Mouse (Mus musculus) intestine, embryonic 14.5 days (tissue): ENCODE results near the gene Nav3. TPM values are rescaled to one million over a fixed set of nuclear protein-coding genes. Genes with fewer than 3 reads are reported as not detected.

ENCODE experiments used
- ATAC-seq: fragments of 200-750 bp; cut with Nextera tagmentation; replicated peaks from 2 replicates; pipeline ENCODE4 v1.8.0; 2017; ENCODE audit warnings: low read depth, moderate number of reproducible peaks, moderate TSS enrichment, moderate library complexity; ENCODE audit not compliant: low FRiP score, low TSS enrichment
- DNase-seq: peaks from one replicate; pipeline ENCODE4 v3.0.0-alpha.2; 2018; ENCODE audit warnings: low spot score
- H3K27ac ChIP-seq: fragments of 300-500 bp; sonication (generic); 2 replicates; pipeline ENCODE4 v1.5.1; 2014; ENCODE audit warnings: low read depth, mild to moderate bottlenecking, control low read depth
- H3K27me3 ChIP-seq: fragments of 300-500 bp; sonication (generic); replicated peaks from 2 replicates; pipeline ENCODE4 v1.6.1; 2014; ENCODE audit warnings: low read length, control low read depth; ENCODE audit not compliant: control insufficient read depth, insufficient read depth
- H3K36me3 ChIP-seq: fragments of 300-500 bp; sonication (generic); 2 replicates; pipeline ENCODE4 v1.6.1; 2014; ENCODE audit warnings: low read length, control low read depth; ENCODE audit not compliant: control insufficient read depth, insufficient read depth
- H3K4me1 ChIP-seq: fragments of 300-500 bp; sonication (generic); replicated peaks from 2 replicates; pipeline ENCODE4 v1.6.1; 2014; ENCODE audit warnings: low read length, control low read depth, mixed read lengths; ENCODE audit not compliant: control insufficient read depth, insufficient read depth
- H3K4me2 ChIP-seq: fragments of 300-500 bp; sonication (generic); 2 replicates; pipeline ENCODE4 v1.6.1; 2014; ENCODE audit warnings: low read length
- H3K4me3 ChIP-seq: fragments of 300-500 bp; sonication (generic); 2 replicates; pipeline ENCODE4 v1.5.1; 2014; ENCODE audit warnings: low read depth, low read length, control low read depth, mixed read lengths
- H3K9ac ChIP-seq: fragments of 300-500 bp; sonication (generic); 2 replicates; pipeline ENCODE4 v1.6.1; 2014; ENCODE audit warnings: mild to moderate bottlenecking, low read length
- H3K9me3 ChIP-seq: fragments of 300-500 bp; sonication (generic); 2 replicates; pipeline ENCODE4 v1.6.1; 2016; ENCODE audit warnings: low read length, control low read depth; ENCODE audit not compliant: control insufficient read depth
- WGBS: fragments of 180-500 bp; shearing (Covaris S2); extraction: QIAGEN DNeasy Blood & Tissue Kit; methylation state at CpG from one replicate; pipeline ENCODE4 v1.1.7; 2014; 5-methylcytosine and 5-hydroxymethylcytosine counted together
- polyA plus RNA-seq: library from polyadenylated mRNA; unstranded; fragments of >200 nt; fragmentation: Nextera tagmentation; extraction: Ambion mirVana; gene quantifications from 2 replicates; pipeline ENCODE4 v1.2.1, GENCODE M21; 2014

The Nav3 gene
- polyA plus RNA-seq, 1 experiment from 2014 or later = 2.5 TPM

DNA sequence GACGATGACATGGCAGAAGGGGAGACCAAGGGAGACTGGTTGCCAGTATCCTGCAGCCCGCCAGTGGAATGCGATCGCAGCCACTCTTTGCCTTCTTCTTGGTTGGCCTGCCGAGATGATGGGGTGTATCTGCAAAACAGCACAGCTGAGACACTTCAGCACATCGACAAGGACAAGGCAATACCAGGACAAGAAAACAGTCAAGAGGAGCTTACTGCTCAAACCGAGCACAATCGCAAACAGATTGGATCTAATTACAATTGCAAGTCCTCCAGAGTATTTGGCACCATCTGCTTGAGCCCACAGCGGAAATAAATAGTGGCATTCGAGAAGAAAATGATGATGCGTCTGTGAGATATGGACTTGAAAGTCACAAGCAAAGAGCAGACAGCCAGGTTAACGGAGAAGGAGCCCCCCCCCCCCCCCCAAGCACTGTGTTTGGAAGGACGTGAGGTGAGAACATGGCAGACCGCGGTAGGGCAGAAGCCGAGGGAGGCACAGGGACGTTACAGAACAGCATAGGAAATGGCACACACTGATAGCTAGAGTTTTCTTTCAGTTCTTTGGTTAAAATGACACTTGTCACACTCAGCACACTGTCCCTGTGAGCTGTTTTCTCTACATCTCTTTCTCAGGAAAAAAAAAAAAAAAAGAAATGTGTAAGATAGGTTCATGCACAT is 696.9 kb downstream of the Nav3 start:
- ATAC-seq (no peak), DNase-seq (no peak)
- Histone ChIP-seq H3K27me3 (no peaks in the 10 kb centered on the region), H3K36me3 (no peaks in the 10 kb centered on the region), H3K27ac (no peak overlapping the region), H3K4me2 (no peak overlapping the region), H3K4me1 (no peaks in the 10 kb centered on the region), H3K9ac (no peak overlapping the region), H3K4me3 (no peak overlapping the region), H3K9me3 (no peaks in the 10 kb centered on the region)
- 74% methylated on average over 17 of the region's 17 CpGs for WGBS

DNA sequence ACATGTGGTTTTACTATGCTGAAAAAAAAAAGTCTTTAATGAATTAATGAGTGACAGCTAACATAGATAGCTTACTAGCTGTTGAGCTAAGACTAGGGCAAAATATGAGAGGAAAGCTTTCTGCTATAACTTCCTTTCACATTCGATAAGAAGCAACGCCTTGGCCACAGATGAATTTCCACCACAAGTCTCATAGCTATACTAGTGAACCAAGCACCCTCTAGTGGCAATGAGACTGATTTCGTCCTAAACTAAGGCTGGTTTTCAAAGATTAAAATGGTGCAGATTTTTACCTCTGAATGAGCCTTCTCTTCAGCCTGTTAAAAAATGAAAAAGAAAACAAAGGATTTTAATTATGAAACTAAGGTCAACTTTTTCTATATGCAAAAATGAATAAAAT is 709.1 kb downstream of the Nav3 start:
- H3K27me3 ChIP-seq = no peaks in the 10 kb centered on the region
- no peak overlapping the region for H3K27ac ChIP-seq
- no peak overlapping the region for H3K4me2 ChIP-seq
- H3K9me3 ChIP-seq = 0 out of 2 replicates have a peak, but pooled peaks cover 4% of the 10 kb centered on the region
- 45% methylated on average over 3 of the region's 3 CpGs for WGBS
- ATAC-seq = no peak
- no peak overlapping the region for H3K9ac ChIP-seq
- no peaks in the 10 kb centered on the region for H3K36me3 ChIP-seq
- no peak for DNase-seq
- H3K4me1 ChIP-seq = no peaks in the 10 kb centered on the region
- no peak overlapping the region for H3K4me3 ChIP-seq

DNA sequence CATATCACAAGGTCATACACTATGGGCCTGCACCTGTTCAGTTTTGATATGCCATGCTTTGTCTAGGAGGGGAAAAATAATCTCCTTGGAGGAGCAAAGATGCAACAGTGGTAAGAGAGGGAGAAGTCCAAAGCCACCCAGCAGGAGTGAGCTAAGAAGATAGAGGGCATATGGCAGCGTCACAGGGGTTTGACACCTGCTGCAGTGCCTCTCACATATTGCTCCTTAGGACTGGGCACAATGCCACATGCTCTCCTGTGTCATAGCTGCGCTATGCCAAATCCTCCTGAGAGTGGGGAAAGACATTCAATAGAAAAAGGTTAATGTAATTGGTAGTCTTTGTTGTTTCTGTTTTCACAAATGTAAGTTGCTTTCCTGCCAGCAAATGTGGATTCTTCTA is 714.3 kb downstream of the Nav3 start:
- ATAC-seq = no peak
- 82% methylated on average over 2 of the region's 2 CpGs for WGBS
- no peaks in the 10 kb centered on the region for H3K27me3 ChIP-seq
- no peak overlapping the region for H3K27ac ChIP-seq
- no peak overlapping the region for H3K4me3 ChIP-seq
- no peaks in the 10 kb centered on the region for H3K4me1 ChIP-seq
- H3K36me3 ChIP-seq = no peaks in the 10 kb centered on the region
- no peak for DNase-seq
- no peak overlapping the region for H3K9ac ChIP-seq
- no peak overlapping the region for H3K4me2 ChIP-seq
- H3K9me3 ChIP-seq = 0 out of 2 replicates have a peak, but pooled peaks cover 4% of the 10 kb centered on the region

DNA sequence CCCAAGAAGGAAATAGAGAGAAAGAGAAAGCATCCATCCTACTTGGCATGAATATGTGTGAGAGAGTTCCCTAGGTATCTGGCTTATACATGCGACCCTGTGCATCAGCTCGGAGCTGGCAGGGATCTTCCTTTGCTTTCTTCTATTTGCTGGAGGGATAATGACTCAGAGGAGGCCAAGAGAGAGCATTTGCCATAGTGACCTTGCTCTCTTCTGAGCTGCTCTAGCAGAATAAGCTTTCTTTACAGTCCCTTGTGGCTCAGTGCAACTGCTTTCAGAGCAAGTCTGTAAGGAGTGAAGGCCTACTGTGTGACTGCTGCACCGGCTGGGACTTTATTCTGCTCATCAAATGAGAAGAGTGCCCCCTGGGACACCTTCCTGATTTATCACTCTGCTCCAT is 715.7 kb downstream of the Nav3 start:
- Histone ChIP-seq H3K36me3 (no peaks in the 10 kb centered on the region), H3K4me1 (no peaks in the 10 kb centered on the region), H3K9me3 (0 out of 2 replicates have a peak, but pooled peaks cover 4% of the 10 kb centered on the region), H3K27me3 (no peaks in the 10 kb centered on the region), H3K4me3 (no peak overlapping the region), H3K27ac (no peak overlapping the region), H3K4me2 (no peak overlapping the region), H3K9ac (no peak overlapping the region)
- DNase-seq (no peak), ATAC-seq (no peak)
- WGBS = 67% methylated on average over 3 of the region's 3 CpGs

DNA sequence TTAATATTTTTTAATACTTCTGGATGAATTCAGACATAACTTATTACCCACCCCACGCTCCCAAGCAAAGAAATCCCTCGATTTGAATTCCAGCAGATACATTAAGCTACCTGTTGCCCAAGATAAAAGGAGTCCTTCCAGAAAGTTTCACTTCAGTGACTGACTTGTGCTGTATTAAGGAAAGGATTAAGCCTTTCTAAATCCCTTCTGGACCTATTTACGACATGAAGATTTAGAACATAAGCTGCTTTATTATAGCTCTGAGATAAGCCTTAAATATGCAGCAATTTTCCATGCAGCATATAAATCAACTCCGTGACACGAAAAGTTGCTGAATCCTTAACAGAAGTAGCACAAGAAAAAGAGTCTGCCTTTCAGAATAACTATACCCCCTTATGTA is 732.4 kb downstream of the Nav3 start:
- no peaks in the 10 kb centered on the region for H3K4me1 ChIP-seq
- H3K9me3 ChIP-seq = no peaks in the 10 kb centered on the region
- H3K4me3 ChIP-seq = no peak overlapping the region
- DNase-seq = no peak
- WGBS = 67% methylated on average over 5 of the region's 5 CpGs
- no peaks in the 10 kb centered on the region for H3K36me3 ChIP-seq
- H3K9ac ChIP-seq = no peak overlapping the region
- no peak overlapping the region for H3K4me2 ChIP-seq
- no peak for ATAC-seq
- H3K27me3 ChIP-seq = no peaks in the 10 kb centered on the region
- no peak overlapping the region for H3K27ac ChIP-seq

DNA sequence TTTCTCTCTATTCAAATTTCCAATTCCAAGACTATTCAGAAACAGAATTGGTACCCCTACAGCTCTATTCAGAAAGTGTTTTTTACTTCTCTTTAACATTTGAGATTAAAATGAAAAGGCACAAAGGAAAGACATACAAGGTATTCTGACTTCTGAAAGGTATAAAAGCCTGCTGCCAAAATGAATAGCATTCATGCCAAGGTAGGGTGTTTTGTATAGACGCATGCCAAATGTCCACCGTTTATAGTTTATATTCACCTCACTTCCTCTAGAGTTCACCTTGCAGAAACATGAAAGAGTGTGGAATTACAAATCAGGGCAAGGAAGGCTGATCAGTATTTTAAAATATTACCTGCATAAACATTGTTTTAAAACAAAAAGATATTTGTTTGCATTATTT is 737.2 kb downstream of the Nav3 start:
- H3K4me1 ChIP-seq = no peaks in the 10 kb centered on the region
- no peak overlapping the region for H3K27ac ChIP-seq
- ATAC-seq = no peak
- no peaks in the 10 kb centered on the region for H3K27me3 ChIP-seq
- DNase-seq = no peak
- no peaks in the 10 kb centered on the region for H3K9me3 ChIP-seq
- H3K9ac ChIP-seq = no peak overlapping the region
- 73% methylated on average over 2 of the region's 2 CpGs for WGBS
- H3K4me2 ChIP-seq = no peak overlapping the region
- H3K36me3 ChIP-seq = no peaks in the 10 kb centered on the region
- no peak overlapping the region for H3K4me3 ChIP-seq

DNA sequence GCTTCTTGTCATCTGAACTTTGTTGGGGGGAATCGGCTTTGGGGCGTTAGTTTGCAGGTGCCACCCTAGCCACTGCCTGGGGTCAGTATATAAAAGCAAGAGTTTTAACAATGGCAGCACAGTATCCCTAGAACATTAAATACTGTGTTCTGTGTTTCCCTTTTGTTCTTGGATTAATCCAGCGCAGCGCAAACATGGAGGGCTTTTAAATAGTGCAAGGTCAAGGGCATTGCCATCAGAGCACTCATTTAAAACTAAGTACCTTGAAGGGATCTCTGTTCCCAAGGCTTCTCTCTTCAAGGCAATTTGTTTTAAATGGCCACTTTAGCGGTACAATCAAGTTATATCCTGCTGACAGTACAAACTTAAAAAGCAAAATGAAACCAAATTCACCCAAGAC is 737.6 kb downstream of the Nav3 start:
- Histone ChIP-seq H3K36me3 (no peaks in the 10 kb centered on the region), H3K9me3 (no peaks in the 10 kb centered on the region), H3K9ac (no peak overlapping the region), H3K4me1 (no peaks in the 10 kb centered on the region), H3K4me2 (no peak overlapping the region), H3K27ac (no peak overlapping the region), H3K4me3 (no peak overlapping the region), H3K27me3 (no peaks in the 10 kb centered on the region)
- DNase-seq (no peak), ATAC-seq (no peak)
- 81% methylated on average over 5 of the region's 5 CpGs for WGBS

DNA sequence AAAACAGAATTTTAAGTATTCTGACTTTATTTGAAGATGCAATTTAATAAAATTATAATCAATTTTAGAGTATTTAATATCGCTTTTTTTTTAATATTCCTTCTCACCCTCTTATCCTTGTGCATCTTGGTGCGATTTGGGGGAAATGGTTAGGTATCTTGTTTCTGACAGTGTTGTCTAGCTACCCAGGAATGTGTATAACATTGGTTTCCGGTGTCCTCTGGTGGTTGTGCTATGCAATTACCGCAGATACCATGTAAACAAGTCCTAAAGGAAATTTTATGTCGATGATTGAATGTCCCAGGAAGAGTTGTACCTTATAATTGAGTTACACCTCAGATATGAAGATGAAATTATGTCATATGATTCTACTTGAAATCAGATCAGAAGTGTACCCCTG is 743.0 kb downstream of the Nav3 start:
- Histone ChIP-seq H3K9ac (no peak overlapping the region), H3K27me3 (no peaks in the 10 kb centered on the region), H3K27ac (no peak overlapping the region), H3K4me2 (no peak overlapping the region), H3K4me3 (no peak overlapping the region), H3K4me1 (no peaks in the 10 kb centered on the region), H3K9me3 (no peaks in the 10 kb centered on the region), H3K36me3 (no peaks in the 10 kb centered on the region)
- WGBS = 42% methylated on average over 5 of the region's 5 CpGs
- no peak for DNase-seq
- no peak for ATAC-seq

DNA sequence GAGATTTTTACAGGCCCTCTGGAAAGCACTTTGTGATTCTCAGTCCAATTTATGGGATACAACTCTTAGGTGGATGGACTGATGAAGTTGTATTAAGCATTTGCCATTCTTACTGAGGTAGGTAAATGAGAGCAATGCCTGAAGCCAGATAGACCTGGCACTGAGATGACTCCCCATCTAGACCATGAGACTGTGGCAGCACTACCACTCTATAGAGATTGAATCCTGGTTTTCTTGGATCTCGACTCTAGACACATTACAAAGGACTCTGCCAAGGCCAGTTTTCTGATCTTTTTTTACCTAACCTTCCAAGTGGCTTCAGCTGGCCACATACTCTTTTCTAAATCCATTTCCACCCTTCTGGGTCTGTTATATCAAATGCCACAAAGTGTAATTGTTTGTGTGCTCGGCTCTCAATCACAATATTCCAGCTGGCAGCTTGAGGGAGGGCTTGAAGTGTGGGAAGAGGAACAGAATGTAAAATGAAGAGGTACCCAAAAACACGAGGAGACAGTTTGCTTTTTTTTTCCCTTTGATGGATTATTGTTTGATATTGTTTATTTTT is 756.2 kb downstream of the Nav3 start:
- Histone ChIP-seq H3K9ac (no peak overlapping the region), H3K9me3 (no peaks in the 10 kb centered on the region), H3K27me3 (no peaks in the 10 kb centered on the region), H3K27ac (no peak overlapping the region), H3K4me2 (no peak overlapping the region), H3K36me3 (no peaks in the 10 kb centered on the region), H3K4me3 (no peak overlapping the region), H3K4me1 (no peaks in the 10 kb centered on the region)
- ATAC-seq (no peak), DNase-seq (no peak)
- 62% methylated on average over 3 of the region's 3 CpGs for WGBS
